Mouse (Mus musculus) kidney, adult 2 months (tissue): Measurements from ENCODE around the gene Rad51c.

ENCODE experiments used
- CTCF ChIP-seq: fragments of 200-500 bp; conservative IDR thresholded peaks from 2 replicates; pipeline ENCODE4 v1.5.1; 2011; ENCODE audit warnings: low read depth, mild to moderate bottlenecking, control low read depth, low read length, moderate library complexity, mixed read lengths; ENCODE audit not compliant: insufficient read depth, insufficient read length
- POLR2A ChIP-seq: fragments of 200-500 bp; IDR thresholded peaks from one replicate; pipeline ENCODE4 v1.6.1; 2011; ENCODE audit warnings: low read depth, low read length, control low read depth

DNA sequence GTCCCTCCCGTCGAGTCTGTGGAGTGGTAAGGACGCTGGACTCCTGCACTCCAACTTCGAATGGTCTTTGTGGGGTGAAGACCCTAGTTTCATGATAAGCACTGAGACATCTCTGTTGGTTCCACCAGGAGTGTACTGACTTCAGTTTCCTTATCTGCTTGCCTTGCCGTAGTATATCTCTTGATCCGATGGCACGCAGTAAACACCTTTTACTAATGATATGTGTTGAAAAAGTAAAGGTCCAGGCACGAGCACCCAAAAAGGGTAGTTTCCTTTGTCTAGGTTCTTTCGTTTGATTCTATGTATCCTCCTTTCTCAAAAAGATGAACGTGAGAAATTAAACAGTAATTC lies 45.5 kb downstream of the Rad51c start:
- TF ChIP-seq CTCF (no peak), POLR2A (no peak)
